Mouse (Mus musculus): ENCODE measurements at regions not wholly inside any gene's neighbourhood (a gene's known extent, or its start where the extent isn't known, plus 50 kb on each side); places are given as distances from the start of the nearest gene placed in this dataset.

DNA sequence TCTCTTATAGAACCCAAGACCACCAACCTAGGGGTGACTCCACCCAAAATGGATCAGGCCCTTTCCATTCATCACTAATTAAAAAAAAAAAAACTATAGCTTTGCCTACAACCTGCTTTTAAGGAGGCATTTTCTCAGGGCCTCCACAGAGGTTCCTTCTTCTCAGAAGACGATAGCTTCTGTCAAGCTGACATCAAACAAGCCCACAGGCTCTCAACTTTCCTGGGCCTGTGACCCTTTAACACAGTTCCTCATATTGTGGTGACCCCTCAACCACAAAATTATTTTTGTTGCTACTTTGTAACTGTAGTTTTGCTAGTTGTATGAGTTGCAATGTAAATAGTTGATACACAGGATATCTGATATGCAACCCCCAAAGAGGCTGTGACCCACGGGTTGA, 96.0 kb upstream of the Map4k3 start:
- TF ChIP-seq TCF12 (IDR thresholded peaks at IDR 0.05; ENCODE audit: insufficient read depth, poor library complexity, severe bottlenecking), result no peak
- TF ChIP-seq POLR2A (IDR thresholded peaks at IDR 0.05; ENCODE audit: insufficient read length, low read depth), result no peak
- no peak for TF ChIP-seq E2F4 (IDR thresholded peaks at IDR 0.05; ENCODE audit: insufficient read depth)
